Mouse (Mus musculus) embryonic facial prominence, embryonic 14.5 days (tissue): Measurements from ENCODE around the gene Slc22a21. TPM values are rescaled to one million over a fixed set of nuclear protein-coding genes. Genes with fewer than 3 reads are reported as not detected.
A peak's percentile ranks its signal among the peaks of the same experiment; 100 is the strongest.

ENCODE experiments used
- ATAC-seq: fragments of 200-750 bp; cut with Nextera tagmentation; 2 replicates; pipeline ENCODE4 v1.8.0; 2017; ENCODE audit warnings: low read depth, moderate number of reproducible peaks, moderate TSS enrichment
- DNase-seq: peaks from one replicate; pipeline ENCODE4 v3.0.0-alpha.2; 2015; ENCODE audit warnings: low spot score
- H3K27ac ChIP-seq: fragments of 300-500 bp; sonication (generic); replicated peaks from 2 replicates; pipeline ENCODE4 v1.5.1; 2014; ENCODE audit warnings: low read depth, mild to moderate bottlenecking, low read length, moderate library complexity
- H3K27me3 ChIP-seq: fragments of 300-500 bp; sonication (generic); replicated peaks from 2 replicates; pipeline ENCODE4 v1.6.1; 2014; ENCODE audit warnings: low read length; ENCODE audit not compliant: control insufficient read depth, insufficient read depth
- H3K36me3 ChIP-seq: fragments of 300-500 bp; sonication (generic); 2 replicates; pipeline ENCODE4 v1.6.1; 2014; ENCODE audit warnings: low read length, mixed read lengths; ENCODE audit not compliant: control insufficient read depth, insufficient read depth
- H3K4me1 ChIP-seq: fragments of 300-500 bp; sonication (generic); 2 replicates; pipeline ENCODE4 v1.6.1; 2014; ENCODE audit warnings: antibody characterized with exemption, low read length; ENCODE audit not compliant: control insufficient read depth, insufficient read depth
- H3K4me2 ChIP-seq: fragments of 300-500 bp; sonication (generic); 2 replicates; pipeline ENCODE4 v1.6.1; 2014; ENCODE audit warnings: low read depth, mild to moderate bottlenecking, low read length, moderate library complexity, mixed read lengths
- H3K4me3 ChIP-seq: fragments of 300-500 bp; sonication (generic); 2 replicates; pipeline ENCODE4 v1.5.1; 2014; ENCODE audit warnings: low read depth, mild to moderate bottlenecking, low read length
- H3K9ac ChIP-seq: fragments of 300-500 bp; sonication (generic); 2 replicates; pipeline ENCODE4 v1.6.1; 2014; ENCODE audit warnings: low read depth, mild to moderate bottlenecking, low read length, moderate library complexity, mixed read lengths
- H3K9me3 ChIP-seq: fragments of 300-500 bp; sonication (generic); 2 replicates; pipeline ENCODE4 v1.6.1; 2016; ENCODE audit warnings: low read length; ENCODE audit not compliant: control insufficient read depth
- WGBS: fragments of 180-500 bp; shearing (Covaris S2); extraction: QIAGEN DNeasy Blood & Tissue Kit; methylation state at CpG from one replicate; pipeline ENCODE4 v1.1.7; 2014; 5-methylcytosine and 5-hydroxymethylcytosine counted together
- polyA plus RNA-seq: library from polyadenylated mRNA; unstranded; fragments of >200 nt; fragmentation: Nextera tagmentation; extraction: Ambion mirVana; gene quantifications from 2 replicates; pipeline ENCODE4 v1.2.1, GENCODE M21; 2014

Gene Slc22a21
- polyA plus RNA-seq, 1 experiment from 2014 or later, result 4.0 TPM

- ATAC-seq (no peak), DNase-seq (peak; percentile 63)
- 30% methylated on average over 17 of the region's 17 CpGs for WGBS
Measured at GRCm38 (mm10) chr11:53931091-53931943, 48.8 kb downstream of the Slc22a21 start.

GRCm38 (mm10) chr11:53929741-53930140 is 50.4 kb downstream of the Slc22a21 start:
- no peak overlapping the region for H3K27ac ChIP-seq
- 72% methylated on average over 3 of the region's 3 CpGs for WGBS

More at GRCm38 (mm10) chr11:53931091-53931943, 48.8 kb downstream of the Slc22a21 start:
- H3K36me3 ChIP-seq, result no peaks in the 10 kb centered on the region
- no peak overlapping the region for H3K4me3 ChIP-seq
- no peaks in the 10 kb centered on the region for H3K4me1 ChIP-seq
- no peak overlapping the region for H3K9ac ChIP-seq
- no peaks in the 10 kb centered on the region for H3K27me3 ChIP-seq
- no peak overlapping the region for H3K27ac ChIP-seq
- H3K4me2 ChIP-seq, result no peak overlapping the region
- no peaks in the 10 kb centered on the region for H3K9me3 ChIP-seq

GRCm38 (mm10) chr11:53928585-53928984 is 51.5 kb downstream of the Slc22a21 start:
- no peak for ATAC-seq
- Histone ChIP-seq H3K27ac (no peak overlapping the region), H3K4me2 (no peak overlapping the region), H3K36me3 (no peaks in the 10 kb centered on the region), H3K4me1 (no peaks in the 10 kb centered on the region), H3K27me3 (no peaks in the 10 kb centered on the region), H3K9me3 (no peaks in the 10 kb centered on the region), H3K9ac (no peak overlapping the region), H3K4me3 (no peak overlapping the region)
- 59% methylated on average over 3 of the region's 3 CpGs for WGBS
- peak; percentile 16 for DNase-seq

More at GRCm38 (mm10) chr11:53929741-53930140, 50.4 kb downstream of the Slc22a21 start:
- no peak for ATAC-seq
- Histone ChIP-seq H3K9me3 (no peaks in the 10 kb centered on the region), H3K9ac (no peak overlapping the region), H3K4me2 (no peak overlapping the region), H3K4me3 (no peak overlapping the region), H3K36me3 (no peaks in the 10 kb centered on the region), H3K4me1 (no peaks in the 10 kb centered on the region), H3K27me3 (no peaks in the 10 kb centered on the region)
- DNase-seq, result no peak

GRCm38 (mm10) chr11:53926303-53926702 is 53.8 kb downstream of the Slc22a21 start:
- DNase-seq, result no peak
- no peaks in the 10 kb centered on the region for H3K36me3 ChIP-seq
- H3K27me3 ChIP-seq, result no peaks in the 10 kb centered on the region
- no peak overlapping the region for H3K4me3 ChIP-seq
- H3K4me1 ChIP-seq, result no peaks in the 10 kb centered on the region
- ATAC-seq, result no peak
- H3K9me3 ChIP-seq, result no peaks in the 10 kb centered on the region
- no peak overlapping the region for H3K9ac ChIP-seq
- H3K27ac ChIP-seq, result no peak overlapping the region
- WGBS, result 94% methylated on average over 5 of the region's 5 CpGs
- H3K4me2 ChIP-seq, result no peak overlapping the region

GRCm38 (mm10) chr11:53918851-53919250 is 61.3 kb downstream of the Slc22a21 start:
- H3K4me3 ChIP-seq, result no peak overlapping the region
- H3K27me3 ChIP-seq, result no peaks in the 10 kb centered on the region
- no peaks in the 10 kb centered on the region for H3K4me1 ChIP-seq
- no peaks in the 10 kb centered on the region for H3K9me3 ChIP-seq
- no peak overlapping the region for H3K4me2 ChIP-seq
- no peak overlapping the region for H3K27ac ChIP-seq
- DNase-seq, result no peak
- no peaks in the 10 kb centered on the region for H3K36me3 ChIP-seq
- no peak overlapping the region for H3K9ac ChIP-seq
- no peak for ATAC-seq
- 98% methylated on average over 4 of the region's 4 CpGs for WGBS

- 72% methylated on average over 4 of the region's 4 CpGs for WGBS
- H3K27ac ChIP-seq, result no peak overlapping the region
- H3K36me3 ChIP-seq, result no peaks in the 10 kb centered on the region
- no peak for DNase-seq
- no peak overlapping the region for H3K9ac ChIP-seq
- H3K4me2 ChIP-seq, result no peak overlapping the region
- no peaks in the 10 kb centered on the region for H3K4me1 ChIP-seq
- ATAC-seq, result no peak
- no peaks in the 10 kb centered on the region for H3K9me3 ChIP-seq
- H3K27me3 ChIP-seq, result no peaks in the 10 kb centered on the region
- no peak overlapping the region for H3K4me3 ChIP-seq
Measured at GRCm38 (mm10) chr11:53911011-53911410, 69.1 kb downstream of the Slc22a21 start.

GRCm38 (mm10) chr11:53908686-53909085 is 71.4 kb downstream of the Slc22a21 start:
- ATAC-seq, result no peak
- no peak for DNase-seq
- Histone ChIP-seq H3K4me3 (no peak overlapping the region), H3K36me3 (no peaks in the 10 kb centered on the region), H3K9ac (no peak overlapping the region), H3K27ac (no peak overlapping the region), H3K9me3 (no peaks in the 10 kb centered on the region), H3K4me1 (no peaks in the 10 kb centered on the region), H3K27me3 (no peaks in the 10 kb centered on the region), H3K4me2 (no peak overlapping the region)
- 88% methylated on average over 8 of the region's 8 CpGs for WGBS

- DNase-seq, result no peak
- no peak overlapping the region for H3K27ac ChIP-seq
- ATAC-seq, result no peak
- H3K4me2 ChIP-seq, result no peak overlapping the region
- H3K27me3 ChIP-seq, result no peaks in the 10 kb centered on the region
- H3K36me3 ChIP-seq, result no peaks in the 10 kb centered on the region
- H3K9ac ChIP-seq, result no peak overlapping the region
- H3K4me3 ChIP-seq, result no peak overlapping the region
- WGBS, result 72% methylated on average over 9 of the region's 9 CpGs
- H3K9me3 ChIP-seq, result no peaks in the 10 kb centered on the region
- no peaks in the 10 kb centered on the region for H3K4me1 ChIP-seq
Measured at GRCm38 (mm10) chr11:53904534-53904925, 75.6 kb downstream of the Slc22a21 start.
